Mouse (Mus musculus) T-helper 17 cell (primary cell): Measurements from ENCODE around the gene Tagap.
"Not testable (repeated sequence)": the region's sequence is repeated elsewhere in the genome, so short reads cannot be mapped to it uniquely, and the experiment has no call there.

Experiments used
- in situ Hi-C, 2 experiments: fragments of 300-600 bp; cut with MboI, MseI; formaldehyde crosslinking; loops; 1 replicate in 1 of 2; 2 replicates in 1 of 2; pipeline ENCODE4 v1.15.1; 2025; ENCODE audit warnings: high pct_unique_total_duplicates in 2 of 2

The Tagap gene

GRCm38 (mm10) chr17:7914596-7915227, 11.1 kb upstream of the Tagap start:
- in situ Hi-C loops, result loop anchor here in 1 of 2 experiments (5.0 kb wide), 1 partner anchor 138 kb away; no protein-coding TSS in a partner anchor

- in situ Hi-C loops, result loop anchor here in 1 of 2 experiments (5.0 kb wide), 1 partner anchor 137 kb away; no protein-coding TSS in a partner anchor
Observed at GRCm38 (mm10) chr17:7915791-7916190, 10.0 kb upstream of the Tagap start.

- in situ Hi-C loops, result loop anchor here in 1 of 2 experiments (5.0 kb wide), 1 partner anchor 135 kb away; no protein-coding TSS in a partner anchor
Observed at GRCm38 (mm10) chr17:7916782-7917574, 8.8 kb upstream of the Tagap start.

- in situ Hi-C loops, result loop anchor here in 1 of 2 experiments (5.0 kb wide), 1 partner anchor 134 kb away; no protein-coding TSS in a partner anchor
Observed at GRCm38 (mm10) chr17:7918355-7918754, 7.4 kb upstream of the Tagap start.

- in situ Hi-C loops, result loop anchor here in 1 of 2 experiments (5.0 kb wide), 1 partner anchor 133 kb away; no protein-coding TSS in a partner anchor
Observed at GRCm38 (mm10) chr17:7919209-7919608, 6.6 kb upstream of the Tagap start.

- in situ Hi-C loops, result no loop called here
Observed at GRCm38 (mm10) chr17:7922564-7922963, 3.2 kb upstream of the Tagap start.

GRCm38 (mm10) chr17:7924185-7924725, 1.5 kb upstream of the Tagap start:
- in situ Hi-C loops, result no loop called here

GRCm38 (mm10) chr17:7927582-7928535, 2.1 kb downstream of the Tagap start:
- in situ Hi-C loops, result loop anchor here (5.0 kb wide), 1 partner anchor 56 kb away; no protein-coding TSS in a partner anchor

- in situ Hi-C loops, result loop anchor here (5.0 kb wide), 1 partner anchor 56 kb away; no protein-coding TSS in a partner anchor
Observed at GRCm38 (mm10) chr17:7928662-7929061, 2.9 kb downstream of the Tagap start.

GRCm38 (mm10) chr17:7929279-7929678, 3.5 kb downstream of the Tagap start:
- in situ Hi-C loops, result loop anchor here (5.0 kb wide), 1 partner anchor 57 kb away; no protein-coding TSS in a partner anchor

GRCm38 (mm10) chr17:7931096-7931990, 5.5 kb downstream of the Tagap start:
- in situ Hi-C loops, result loop anchor here in 1 of 2 experiments (10.0 kb wide), 1 partner anchor 977 kb away; no protein-coding TSS in a partner anchor

- in situ Hi-C loops, result loop anchor here in 1 of 2 experiments (10.0 kb wide), 1 partner anchor 977 kb away; no protein-coding TSS in a partner anchor
Observed at GRCm38 (mm10) chr17:7932121-7932520, 6.3 kb downstream of the Tagap start.

GRCm38 (mm10) chr17:7939640-7940039, 13.8 kb downstream of the Tagap start:
- in situ Hi-C loops, result loop anchor here in 1 of 2 experiments (10.0 kb wide), 1 partner anchor 985 kb away; no protein-coding TSS in a partner anchor

- in situ Hi-C loops, result not testable (repeated sequence)
Observed at GRCm38 (mm10) chr17:7945117-7946052, 19.6 kb downstream of the Tagap start, which contains the start of gene Rsph3a. TSS of gene Rsph3a (plus strand) at chr17:7945614.

GRCm38 (mm10) chr17:7946053-7946627, 20.3 kb downstream of the Tagap start:
- in situ Hi-C loops, result not testable (repeated sequence)

GRCm38 (mm10) chr17:7951333-7951732, 25.5 kb downstream of the Tagap start:
- in situ Hi-C loops, result loop anchor here (5.0 to 25.0 kb wide), 2 partner anchors 1009 to 1189 kb away; no protein-coding TSS in a partner anchor

GRCm38 (mm10) chr17:7957242-7957641, 31.4 kb downstream of the Tagap start:
- in situ Hi-C loops, result loop anchor here in 1 of 2 experiments (25.0 kb wide), 1 partner anchor 1195 kb away; no protein-coding TSS in a partner anchor

GRCm38 (mm10) chr17:7963333-7963732, 37.5 kb downstream of the Tagap start:
- in situ Hi-C loops, result loop anchor here in 1 of 2 experiments (5.0 to 25.0 kb wide), 2 partner anchors 1036 to 1201 kb away; no protein-coding TSS in a partner anchor
